18 mouse cellular contexts compared by ENCODE assay signal in genomic region chr6:31070966-31071365, GRCm38 (mm10).
"Had no signal": no experiment of that assay in that cellular context is flagged by ENCODE, and none has a peak within 500 bp of the region (broad histone marks: within the 10 kb centered on the region; RNA-seq: fewer than 3 reads in every experiment).

No protein-coding gene starts in this region.

- H3K4me3 ChIP-seq: intestine, embryonic 15.5 days; left cerebral cortex, adult 2 months; liver, embryonic 13.5 days; megakaryocyte, embryonic 14.5 days; midbrain, embryonic 15.5 days; neural tube, embryonic 12.5 days had no signal

- H3K27me3 ChIP-seq: intestine, embryonic 15.5 days; liver, embryonic 13.5 days; megakaryocyte, embryonic 14.5 days; midbrain, embryonic 15.5 days; neural tube, embryonic 12.5 days had no signal

- H3K9me3 ChIP-seq: intestine, embryonic 15.5 days; liver, embryonic 13.5 days; megakaryocyte, embryonic 14.5 days; midbrain, embryonic 15.5 days; neural tube, embryonic 12.5 days had no signal

- H3K9ac ChIP-seq: intestine, embryonic 15.5 days; liver, embryonic 13.5 days; liver, postnatal 0 days; midbrain, embryonic 15.5 days; neural tube, embryonic 12.5 days had no signal

- DNase-seq: kidney, adult 18-20 months; kidney, postnatal 10 days; kidney, postnatal 4 days; liver; liver, embryonic 13.5 days; liver, postnatal 0 days; retina, postnatal 1 day; right cerebral cortex, postnatal 4 days; spleen, adult 18-20 months; thymus, adult 18-20 months; thymus, postnatal 14 days had no signal

- ATAC-seq: intestine, embryonic 15.5 days; liver, postnatal 0 days; midbrain, embryonic 15.5 days had no signal

- H3K4me1 ChIP-seq: neural tube, embryonic 12.5 days had no signal

- H3K4me2 ChIP-seq: intestine, embryonic 15.5 days; liver, embryonic 13.5 days; midbrain, embryonic 11.5 days; midbrain, embryonic 15.5 days; neural tube, embryonic 12.5 days had no signal

- H3K27ac ChIP-seq: intestine, embryonic 15.5 days; left cerebral cortex, adult 2 months; liver, embryonic 13.5 days; macrophage; midbrain, embryonic 15.5 days; neural tube, embryonic 12.5 days had no signal

- H3K36me3 ChIP-seq: intestine, embryonic 15.5 days; liver, embryonic 13.5 days; midbrain, embryonic 15.5 days; neural tube, embryonic 12.5 days had no signal
